Mouse (Mus musculus) liver, postnatal 0 days (tissue): ENCODE measurements at regions not wholly inside any gene's neighbourhood (a gene's known extent, or its start where the extent isn't known, plus 50 kb on each side); places are given as distances from the start of the nearest gene placed in this dataset.

Experiments used
- ATAC-seq: fragments of 200-750 bp; cut with Nextera tagmentation; 2 replicates; pipeline ENCODE4 v1.8.0; 2017; ENCODE audit warnings: mild to moderate bottlenecking, moderate library complexity
- DNase-seq: peaks from one replicate; pipeline ENCODE4 v3.0.0-alpha.2; 2016
- H3K27ac ChIP-seq: fragments of 300-500 bp; sonication (generic); 2 replicates; pipeline ENCODE4 v1.5.1; 2014; ENCODE audit warnings: antibody characterized with exemption, moderate library complexity, mild to moderate bottlenecking, low read depth
- H3K27me3 ChIP-seq: fragments of 300-500 bp; sonication (generic); 2 replicates; pipeline ENCODE4 v1.6.1; 2014; ENCODE audit warnings: low read length, control low read depth, mixed read lengths; ENCODE audit not compliant: insufficient read depth
- H3K36me3 ChIP-seq: fragments of 300-500 bp; sonication (generic); replicated peaks from 2 replicates; pipeline ENCODE4 v1.6.1; 2014; ENCODE audit warnings: mild to moderate bottlenecking, control low read depth, low read length, moderate library complexity, mixed read lengths; ENCODE audit not compliant: insufficient read depth
- H3K4me1 ChIP-seq: fragments of 300-500 bp; sonication (generic); 2 replicates; pipeline ENCODE4 v1.6.1; 2014; ENCODE audit warnings: antibody characterized with exemption, mild to moderate bottlenecking, control low read depth; ENCODE audit not compliant: insufficient read depth
- H3K4me2 ChIP-seq: fragments of 300-500 bp; sonication (generic); 2 replicates; pipeline ENCODE4 v1.6.1; 2014; ENCODE audit warnings: low read depth, mild to moderate bottlenecking, low read length, moderate library complexity, mixed read lengths
- H3K4me3 ChIP-seq: fragments of 300-500 bp; sonication (generic); 2 replicates; pipeline ENCODE4 v1.5.1; 2014; ENCODE audit warnings: low read depth, low read length
- H3K9ac ChIP-seq: fragments of 300-500 bp; sonication (generic); replicated peaks from 2 replicates; pipeline ENCODE4 v1.6.1; 2014; ENCODE audit warnings: mild to moderate bottlenecking, moderate library complexity
- H3K9me3 ChIP-seq: fragments of 300-500 bp; sonication (generic); 2 replicates; pipeline ENCODE4 v1.6.1; 2016; ENCODE audit warnings: mild to moderate bottlenecking, control low read depth, low read length, mixed read lengths
- CTCF ChIP-seq: sonication (generic); IDR thresholded peaks from 2 replicates; pipeline ENCODE4 v1.5.1; 2016; ENCODE audit warnings: antibody characterized with exemption, low read depth
- EP300 ChIP-seq: IDR thresholded peaks from 2 replicates; pipeline ENCODE4 v1.6.1; 2016; ENCODE audit warnings: antibody characterized with exemption, low read depth, mild to moderate bottlenecking
- WGBS: fragments of 180-500 bp; shearing (Covaris S2); extraction: QIAGEN DNeasy Blood & Tissue Kit; methylation state at CpG from one replicate; pipeline ENCODE4 v1.1.7; 2014; ENCODE audit not compliant: insufficient replicate concordance; 5-methylcytosine and 5-hydroxymethylcytosine counted together

DNA sequence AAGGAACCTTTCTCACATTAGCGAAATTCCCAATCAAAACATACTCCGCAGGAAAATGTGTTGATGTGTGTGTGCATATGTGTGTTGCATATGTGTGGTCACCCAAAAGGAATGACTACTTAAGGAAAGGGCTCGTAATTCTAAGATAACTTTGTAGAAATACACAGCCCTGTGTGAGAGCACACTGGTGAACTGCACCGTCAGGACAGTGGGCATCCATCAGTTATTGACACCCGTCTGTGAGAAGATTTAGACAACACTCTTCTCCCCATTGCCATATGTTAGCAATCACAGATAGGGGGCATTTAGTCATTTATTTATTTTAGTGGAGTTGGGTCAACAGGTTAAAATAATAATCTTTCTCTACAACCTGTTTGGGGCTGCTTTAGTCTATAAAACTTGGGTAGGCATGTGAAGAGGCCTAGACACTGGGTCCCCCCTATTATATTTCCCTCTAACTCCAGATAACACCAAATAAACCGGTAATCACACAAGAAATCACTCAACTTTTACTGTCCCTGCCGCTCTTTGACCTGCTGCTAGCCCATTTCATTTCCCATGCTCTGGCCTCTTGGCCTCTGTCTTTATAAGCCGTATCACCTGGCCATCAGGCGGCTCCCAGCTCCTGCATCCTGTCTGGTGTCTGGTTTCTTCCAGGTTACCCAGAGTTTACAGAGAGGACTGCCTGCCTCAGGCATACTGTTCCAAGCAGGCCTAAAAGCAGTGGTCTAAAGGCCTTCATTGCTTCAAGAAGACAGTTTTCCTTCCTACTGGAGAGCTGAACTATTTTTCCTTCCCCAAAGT, 169.8 kb upstream of the Arrdc4 start:
- H3K9me3 ChIP-seq = no peaks in the 10 kb centered on the region
- 77% methylated on average over 9 of the region's 9 CpGs for WGBS

DNA sequence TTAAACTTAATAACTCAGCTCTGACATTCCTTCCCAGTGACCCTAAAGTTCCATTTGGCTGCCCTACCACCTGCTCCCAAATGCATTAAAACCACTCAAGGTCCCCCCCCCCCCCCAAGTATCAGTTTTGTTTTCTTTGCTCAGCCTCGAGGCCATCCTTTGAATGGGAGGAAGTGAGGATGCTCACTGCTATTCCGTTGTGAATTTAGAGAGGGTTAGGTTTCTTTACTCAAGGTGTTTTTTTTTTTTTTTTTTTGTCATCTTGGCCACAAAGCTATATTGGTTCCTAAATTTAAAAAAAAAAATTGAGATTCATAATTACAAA, 168.8 kb upstream of the Arrdc4 start:
- Histone ChIP-seq H3K4me3 (no peak overlapping the region), H3K4me1 (no peaks in the 10 kb centered on the region), H3K9ac (no peak overlapping the region), H3K27me3 (no peaks in the 10 kb centered on the region), H3K27ac (peak overlapping the region; percentile 58; the same call in 1 of the 2 replicates), H3K9me3 (no peaks in the 10 kb centered on the region), H3K36me3 (no peaks in the 10 kb centered on the region), H3K4me2 (peak overlapping the region; percentile 60)
- DNase-seq = no peak
- no peak for ATAC-seq
- TF ChIP-seq EP300 (no peak), CTCF (no peak)
- 5% methylated on average over 2 of the region's 2 CpGs for WGBS

More for the DNA sequence above, 169.8 kb upstream of the Arrdc4 start:
- H3K4me1 ChIP-seq = no peaks in the 10 kb centered on the region
- no peak overlapping the region for H3K9ac ChIP-seq
- no peaks in the 10 kb centered on the region for H3K27me3 ChIP-seq
- H3K4me2 ChIP-seq = no peak overlapping the region
- no peak overlapping the region for H3K27ac ChIP-seq
- TF ChIP-seq EP300 (no peak), CTCF (no peak)
- DNase-seq (no peak), ATAC-seq (no peak)
- no peaks in the 10 kb centered on the region for H3K36me3 ChIP-seq
- H3K4me3 ChIP-seq = no peak overlapping the region

DNA sequence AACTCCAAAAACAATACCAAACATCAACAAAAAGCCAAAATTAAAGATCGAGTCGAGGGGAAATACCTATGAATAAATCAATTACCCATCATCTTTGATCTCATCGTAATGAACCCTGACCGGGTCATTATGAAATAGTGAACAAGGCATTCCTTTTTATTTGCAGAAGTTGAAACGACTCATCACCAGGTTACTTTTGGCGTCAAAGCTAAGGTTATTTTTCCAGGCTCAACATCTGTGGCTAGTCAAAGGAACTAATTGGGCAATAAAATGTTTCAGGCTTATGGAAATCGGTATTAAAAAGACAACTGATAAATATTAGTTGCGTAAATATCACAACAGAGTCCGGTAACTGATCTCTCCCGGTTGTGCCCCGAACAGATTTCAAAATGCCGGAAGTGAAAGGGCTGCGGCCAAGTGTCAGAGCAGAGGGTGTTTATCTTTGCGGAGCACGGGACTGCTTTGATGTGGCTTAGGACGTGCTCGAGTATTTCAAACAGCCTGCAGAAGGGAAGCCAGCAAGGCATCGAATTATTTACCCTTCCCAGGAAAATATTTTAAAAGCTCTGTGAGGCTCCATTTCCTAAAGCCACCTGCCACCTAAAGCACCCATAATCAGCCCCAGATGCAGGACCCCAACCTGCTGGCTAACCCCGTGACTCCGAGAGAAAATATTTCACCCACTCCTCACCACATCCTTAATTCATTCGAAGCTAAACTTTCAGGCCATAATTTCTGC, 168.3 kb upstream of the Arrdc4 start:
- no peaks in the 10 kb centered on the region for H3K36me3 ChIP-seq
- WGBS = 13% methylated on average over 21 of the region's 21 CpGs
- ATAC-seq (peak; percentile 95), DNase-seq (peak; percentile 59)
- H3K27ac ChIP-seq = peak overlapping the region; percentile 58; the same call in 1 of the 2 replicates
- no peaks in the 10 kb centered on the region for H3K9me3 ChIP-seq
- peak overlapping the region; percentile 60 for H3K4me2 ChIP-seq
- H3K4me3 ChIP-seq = peak overlapping the region; percentile 24; the same call in 1 of the 2 replicates
- TF ChIP-seq EP300 (peak; percentile 44; the same call in 1 of the 2 replicates), CTCF (no peak)
- no peak overlapping the region for H3K9ac ChIP-seq
- H3K4me1 ChIP-seq = no peaks in the 10 kb centered on the region
- H3K27me3 ChIP-seq = no peaks in the 10 kb centered on the region

DNA sequence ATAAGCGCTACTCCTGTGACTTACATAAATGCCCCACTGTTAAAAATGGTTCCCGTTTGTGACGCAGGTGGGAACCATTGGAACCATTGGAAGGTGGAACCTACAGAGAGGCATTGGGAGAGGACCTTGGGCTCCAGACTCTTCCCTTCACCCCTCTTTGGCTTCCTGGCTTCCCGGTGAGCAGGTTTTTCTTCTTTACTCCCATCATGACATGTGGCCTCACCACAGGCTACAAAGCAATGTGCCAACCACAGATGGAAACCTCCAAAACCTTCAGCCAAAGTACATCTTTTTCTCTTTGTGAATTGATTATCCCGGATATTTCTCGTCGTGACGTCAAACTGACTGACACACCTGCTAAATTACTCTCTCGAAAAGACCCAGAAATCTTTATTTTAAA, 166.9 kb upstream of the Arrdc4 start:
- Histone ChIP-seq H3K27ac (no peak overlapping the region), H3K4me3 (no peak overlapping the region), H3K4me1 (no peaks in the 10 kb centered on the region), H3K9me3 (no peaks in the 10 kb centered on the region), H3K27me3 (no peaks in the 10 kb centered on the region), H3K9ac (no peak overlapping the region), H3K36me3 (no peaks in the 10 kb centered on the region), H3K4me2 (no peak overlapping the region)
- DNase-seq (no peak), ATAC-seq (no peak)
- 90% methylated on average over 9 of the region's 9 CpGs for WGBS
- TF ChIP-seq EP300 (no peak), CTCF (no peak)

GRCm38 (mm10) chr7:68914344-68914743, 165.3 kb upstream of the Arrdc4 start:
- no peak overlapping the region for H3K4me3 ChIP-seq
- no peaks in the 10 kb centered on the region for H3K9me3 ChIP-seq
- WGBS = 57% methylated on average over 4 of the region's 4 CpGs
- no peaks in the 10 kb centered on the region for H3K27me3 ChIP-seq
- no peak overlapping the region for H3K4me2 ChIP-seq
- no peak for ATAC-seq
- no peak for DNase-seq
- H3K27ac ChIP-seq = no peak overlapping the region
- TF ChIP-seq CTCF = no peak
- TF ChIP-seq EP300 = no peak
- no peak overlapping the region for H3K9ac ChIP-seq
- no peaks in the 10 kb centered on the region for H3K36me3 ChIP-seq
- H3K4me1 ChIP-seq = no peaks in the 10 kb centered on the region

GRCm38 (mm10) chr7:68911989-68912655, 163.1 kb upstream of the Arrdc4 start:
- H3K36me3 ChIP-seq = no peaks in the 10 kb centered on the region
- 79% methylated on average over 6 of the region's 6 CpGs for WGBS
- H3K4me1 ChIP-seq = no peaks in the 10 kb centered on the region
- no peak overlapping the region for H3K27ac ChIP-seq
- H3K27me3 ChIP-seq = no peaks in the 10 kb centered on the region
- no peak for ATAC-seq
- H3K9ac ChIP-seq = no peak overlapping the region
- DNase-seq = no peak
- no peak overlapping the region for H3K4me2 ChIP-seq
- no peaks in the 10 kb centered on the region for H3K9me3 ChIP-seq
- TF ChIP-seq EP300 (no peak), CTCF (no peak)
- H3K4me3 ChIP-seq = no peak overlapping the region
